Mouse (Mus musculus) CH12.LX (cell line): ENCODE results near the gene Zbtb22.

ENCODE experiments used
- BHLHE40 ChIP-seq: IDR thresholded peaks from 2 replicates; pipeline ENCODE4 v1.6.1; 2011; ENCODE audit warnings: mild to moderate bottlenecking, low read depth, low read length, improper control_type of control experiment
- CHD1 ChIP-seq: IDR thresholded peaks from 2 replicates; pipeline ENCODE4 v1.6.1; 2012; ENCODE audit warnings: low read depth, low read length, improper control_type of control experiment, inconsistent platforms
- CTCF ChIP-seq, 2 experiments: IDR thresholded peaks in 1 of 2; conservative IDR thresholded peaks in 1 of 2; 2 replicates each; pipeline ENCODE4 v1.5.1; 2011 to 2012; ENCODE audit warnings: low read depth in 2 of 2, low read length in 2 of 2, improper control_type of control experiment in 1 of 2, inconsistent platforms in 1 of 2, mild to moderate bottlenecking in 1 of 2, moderate library complexity in 1 of 2
- HCFC1 ChIP-seq: IDR thresholded peaks from 2 replicates; pipeline ENCODE4 v1.6.1; 2012; ENCODE audit warnings: low read depth, mild to moderate bottlenecking, inconsistent platforms, low read length, improper control_type of control experiment
- JUND ChIP-seq: conservative IDR thresholded peaks from 2 replicates; pipeline ENCODE4 v1.6.1; 2011; ENCODE audit warnings: low read depth, low read length, improper control_type of control experiment
- MAFK ChIP-seq: IDR thresholded peaks from 2 replicates; pipeline ENCODE4 v1.6.1; 2011; ENCODE audit warnings: low read length, improper control_type of control experiment; ENCODE audit not compliant: insufficient replicate concordance
- MYC ChIP-seq: IDR thresholded peaks from 2 replicates; pipeline ENCODE4 v1.6.1; 2011; ENCODE audit warnings: low read depth, mild to moderate bottlenecking, improper control_type of control experiment, low read length
- NELFE ChIP-seq: IDR thresholded peaks from 2 replicates; pipeline ENCODE4 v1.6.1; 2011; ENCODE audit warnings: low read depth, low read length, improper control_type of control experiment
- POLR2A ChIP-seq: IDR thresholded peaks from 2 replicates; pipeline ENCODE4 v1.6.1; 2011; ENCODE audit warnings: low read depth, mild to moderate bottlenecking, improper control_type of control experiment, low read length
- ZC3H11A ChIP-seq: IDR thresholded peaks from 2 replicates; pipeline ENCODE4 v1.6.1; 2012; ENCODE audit warnings: low read depth, mild to moderate bottlenecking, inconsistent platforms, low read length, improper control_type of control experiment

DNA sequence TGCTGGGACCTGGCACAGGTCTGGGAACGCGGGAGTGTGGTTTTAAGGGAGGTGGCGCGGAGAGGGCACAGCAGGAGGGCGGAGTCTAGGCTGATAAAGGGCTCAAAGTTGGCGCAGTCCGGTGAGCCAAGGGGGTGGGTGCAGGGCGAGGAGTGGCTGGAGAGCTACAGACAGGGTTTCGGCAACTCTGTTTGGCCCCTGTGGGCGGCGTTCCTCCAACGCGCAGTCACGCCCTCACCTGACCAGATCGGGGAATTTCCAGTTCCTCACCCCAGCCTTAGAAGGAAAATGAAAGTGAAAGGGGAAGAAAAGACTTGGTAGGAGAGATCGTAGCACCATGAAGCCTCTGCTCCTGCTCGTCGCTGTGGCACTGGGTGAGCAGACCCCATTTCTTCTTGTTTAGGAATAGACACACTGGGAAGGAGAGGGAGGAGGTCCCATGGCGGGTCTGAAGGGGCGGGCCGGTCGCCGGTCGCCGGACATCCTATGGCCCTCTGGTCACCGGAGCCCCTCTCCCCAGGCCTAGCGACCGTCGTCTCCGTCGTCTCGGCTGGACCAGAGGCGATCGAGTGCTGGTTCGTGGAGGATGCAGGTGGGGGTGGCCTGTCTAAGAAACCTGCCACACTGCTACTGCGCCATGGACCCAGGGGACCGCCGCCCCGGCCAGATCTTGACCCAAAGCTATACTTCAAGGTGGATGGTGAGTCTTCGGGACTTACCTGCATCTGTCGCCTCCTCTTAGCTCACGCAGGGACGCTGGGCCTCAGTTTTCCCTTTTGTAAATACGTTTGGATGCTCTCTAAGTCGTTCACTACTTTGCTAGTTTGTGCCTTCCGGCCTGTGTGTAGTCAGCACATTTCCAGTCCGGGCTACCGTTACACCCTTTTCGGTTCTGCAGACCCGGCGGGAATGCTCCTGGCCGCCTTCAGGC lies 3.9 kb downstream of the Zbtb22 start:
- TF ChIP-seq ZC3H11A (no peak), POLR2A (peak; percentile 73), MYC (no peak; the same call in 1 of the 2 replicates), NELFE (peak; percentile 76), CTCF (conservative IDR thresholded peaks at IDR 0.05 in 1 of 2, IDR thresholded peaks at IDR 0.05 in 1 of 2; ENCODE audit: low read depth in 2 of 2, low read length in 2 of 2) (peak in 1 of 2 experiments; percentile 49; a peak in 2 of 4 replicates), MAFK (peak; percentile 27; the same call in 1 of the 2 replicates), BHLHE40 (peak; percentile 98), HCFC1 (peak; percentile 53; the same call in 1 of the 2 replicates), JUND (no peak), CHD1 (no peak)
